Mouse (Mus musculus): ENCODE data around the gene Fdxr.

The Fdxr gene

GRCm38 (mm10) chr11:115259134-115259533 lies 17.7 kb downstream of the Fdxr start:
- in situ Hi-C loops (cut with MboI; ENCODE audit: low pct_unique_long_range_greater_than_20kb in 1 of 2, low sequenced_read_pairs in 2 of 2, unreplicated experiment in 1 of 2) = loop anchor here in 1 of 2 experiments (25.0 kb wide), 1 partner anchor 97 kb away; the partner anchor contains the start of gene Slc9a3r1

GRCm38 (mm10) chr11:115257775-115258510 lies 18.9 kb downstream of the Fdxr start:
- in situ Hi-C loops (cut with MboI; ENCODE audit: low pct_unique_long_range_greater_than_20kb in 1 of 2, low sequenced_read_pairs in 2 of 2, unreplicated experiment in 1 of 2) = loop anchor here in 1 of 2 experiments (25.0 kb wide), 1 partner anchor 96 kb away; the partner anchor contains the start of gene Slc9a3r1

- in situ Hi-C loops (cut with MboI; ENCODE audit: low pct_unique_long_range_greater_than_20kb in 1 of 2, low sequenced_read_pairs in 2 of 2, unreplicated experiment in 1 of 2) = loop anchor here in 1 of 2 experiments (25.0 kb wide), 1 partner anchor 89 kb away; the partner anchor contains the start of gene Slc9a3r1
Measured at GRCm38 (mm10) chr11:115251258-115251657, 25.6 kb downstream of the Fdxr start.

GRCm38 (mm10) chr11:115250405-115251090 lies 26.3 kb downstream of the Fdxr start:
- in situ Hi-C loops (cut with MboI; ENCODE audit: low pct_unique_long_range_greater_than_20kb in 1 of 2, low sequenced_read_pairs in 2 of 2, unreplicated experiment in 1 of 2) = loop anchor here in 1 of 2 experiments (25.0 kb wide), 1 partner anchor 88 kb away; the partner anchor contains the start of gene Slc9a3r1

- in situ Hi-C loops (cut with MboI; ENCODE audit: low pct_unique_long_range_greater_than_20kb in 1 of 2, low sequenced_read_pairs in 2 of 2, unreplicated experiment in 1 of 2) = loop anchor here in 1 of 2 experiments (25.0 kb wide), 1 partner anchor 88 kb away; the partner anchor contains the start of gene Slc9a3r1
Measured at GRCm38 (mm10) chr11:115249721-115250404, 27.0 kb downstream of the Fdxr start.

GRCm38 (mm10) chr11:115247945-115248344 lies 28.9 kb downstream of the Fdxr start:
- in situ Hi-C loops (cut with MboI; ENCODE audit: low pct_unique_long_range_greater_than_20kb in 1 of 2, low sequenced_read_pairs in 2 of 2, unreplicated experiment in 1 of 2) = no loop called here

GRCm38 (mm10) chr11:115247240-115247639 lies 29.6 kb downstream of the Fdxr start:
- in situ Hi-C loops (cut with MboI; ENCODE audit: low pct_unique_long_range_greater_than_20kb in 1 of 2, low sequenced_read_pairs in 2 of 2, unreplicated experiment in 1 of 2) = no loop called here

- in situ Hi-C loops (cut with MboI; ENCODE audit: low pct_unique_long_range_greater_than_20kb in 1 of 2, low sequenced_read_pairs in 2 of 2, unreplicated experiment in 1 of 2) = no loop called here
Measured at GRCm38 (mm10) chr11:115246386-115246785, 30.5 kb downstream of the Fdxr start.

- in situ Hi-C loops (cut with MboI; ENCODE audit: low pct_unique_long_range_greater_than_20kb in 1 of 2, low sequenced_read_pairs in 2 of 2, unreplicated experiment in 1 of 2) = no loop called here
Measured at GRCm38 (mm10) chr11:115244840-115245239, 32.0 kb downstream of the Fdxr start.

- in situ Hi-C loops (cut with MboI; ENCODE audit: low pct_unique_long_range_greater_than_20kb in 1 of 2, low sequenced_read_pairs in 2 of 2, unreplicated experiment in 1 of 2) = no loop called here
Measured at GRCm38 (mm10) chr11:115243783-115244182, 33.1 kb downstream of the Fdxr start.

- in situ Hi-C loops (cut with MboI; ENCODE audit: low pct_unique_long_range_greater_than_20kb in 1 of 2, low sequenced_read_pairs in 2 of 2, unreplicated experiment in 1 of 2) = no loop called here
Measured at GRCm38 (mm10) chr11:115242746-115243145, 34.1 kb downstream of the Fdxr start.

GRCm38 (mm10) chr11:115241402-115241801 lies 35.4 kb downstream of the Fdxr start:
- in situ Hi-C loops (cut with MboI; ENCODE audit: low pct_unique_long_range_greater_than_20kb in 1 of 2, low sequenced_read_pairs in 2 of 2, unreplicated experiment in 1 of 2) = no loop called here

- in situ Hi-C loops (cut with MboI; ENCODE audit: low pct_unique_long_range_greater_than_20kb in 1 of 2, low sequenced_read_pairs in 2 of 2, unreplicated experiment in 1 of 2) = no loop called here
Measured at GRCm38 (mm10) chr11:115236570-115236969, 40.3 kb downstream of the Fdxr start.

GRCm38 (mm10) chr11:115234320-115235044 lies 42.4 kb downstream of the Fdxr start:
- in situ Hi-C loops (cut with MboI; ENCODE audit: low pct_unique_long_range_greater_than_20kb in 1 of 2, low sequenced_read_pairs in 2 of 2, unreplicated experiment in 1 of 2) = no loop called here

GRCm38 (mm10) chr11:115233526-115234290 lies 43.1 kb downstream of the Fdxr start:
- in situ Hi-C loops (cut with MboI; ENCODE audit: low pct_unique_long_range_greater_than_20kb in 1 of 2, low sequenced_read_pairs in 2 of 2, unreplicated experiment in 1 of 2) = no loop called here

GRCm38 (mm10) chr11:115232889-115233288 lies 44.0 kb downstream of the Fdxr start:
- in situ Hi-C loops (cut with MboI; ENCODE audit: low pct_unique_long_range_greater_than_20kb in 1 of 2, low sequenced_read_pairs in 2 of 2, unreplicated experiment in 1 of 2) = no loop called here

- in situ Hi-C loops (cut with MboI; ENCODE audit: low pct_unique_long_range_greater_than_20kb in 1 of 2, low sequenced_read_pairs in 2 of 2, unreplicated experiment in 1 of 2) = no loop called here
Measured at GRCm38 (mm10) chr11:115231924-115232323, 44.9 kb downstream of the Fdxr start.
